Mouse (Mus musculus) CH12.LX (cell line): ENCODE measurements around the gene Dnaaf1.

Experiments used
- CTCF ChIP-seq, 2 experiments: IDR thresholded peaks in 1 of 2; conservative IDR thresholded peaks in 1 of 2; 2 replicates each; pipeline ENCODE4 v1.5.1; 2011 to 2012; ENCODE audit warnings: low read depth in 2 of 2, low read length in 2 of 2, improper control_type of control experiment in 1 of 2, inconsistent platforms in 1 of 2, mild to moderate bottlenecking in 1 of 2, moderate library complexity in 1 of 2
- EP300 ChIP-seq: IDR thresholded peaks from 2 replicates; pipeline ENCODE4 v1.6.1; 2011; ENCODE audit warnings: low read length, improper control_type of control experiment
- GABPA ChIP-seq: IDR thresholded peaks from 2 replicates; pipeline ENCODE4 v1.6.1; 2012; ENCODE audit warnings: low read depth, low read length, improper control_type of control experiment, inconsistent platforms; ENCODE audit not compliant: insufficient replicate concordance
- MAX ChIP-seq: IDR thresholded peaks from 2 replicates; pipeline ENCODE4 v1.6.1; 2011; ENCODE audit warnings: low read length, improper control_type of control experiment
- POLR2A ChIP-seq: IDR thresholded peaks from 2 replicates; pipeline ENCODE4 v1.6.1; 2011; ENCODE audit warnings: low read depth, mild to moderate bottlenecking, improper control_type of control experiment, low read length
- SIN3A ChIP-seq: IDR thresholded peaks from 2 replicates; pipeline ENCODE4 v1.6.1; 2012; ENCODE audit warnings: low read length, improper control_type of control experiment, inconsistent platforms
- USF2 ChIP-seq: conservative IDR thresholded peaks from 2 replicates; pipeline ENCODE4 v1.6.1; 2011; ENCODE audit warnings: low read depth, low read length, improper control_type of control experiment

- TF ChIP-seq POLR2A (no peak), CTCF (conservative IDR thresholded peaks at IDR 0.05 in 1 of 2, IDR thresholded peaks at IDR 0.05 in 1 of 2; ENCODE audit: low read depth in 2 of 2, low read length in 2 of 2) (no peak), USF2 (no peak), GABPA (no peak), EP300 (no peak), SIN3A (no peak), MAX (no peak)
These were observed 29.4 kb downstream of the Dnaaf1 start for GRCm38 (mm10) chr8:119604398-119604803.
